Mouse (Mus musculus): ENCODE data around the gene Hdac9.

The Hdac9 gene

GRCm38 (mm10) chr12:34916995-34917394 lies at the start of gene Hdac9:
TSS of gene Hdac9 (minus strand) at chr12:34917095.
- no peak for DNase-seq

GRCm38 (mm10) chr12:34949066-34949706 lies 32.3 kb upstream of the Hdac9 start:
- DNase-seq, result no peak

DNA sequence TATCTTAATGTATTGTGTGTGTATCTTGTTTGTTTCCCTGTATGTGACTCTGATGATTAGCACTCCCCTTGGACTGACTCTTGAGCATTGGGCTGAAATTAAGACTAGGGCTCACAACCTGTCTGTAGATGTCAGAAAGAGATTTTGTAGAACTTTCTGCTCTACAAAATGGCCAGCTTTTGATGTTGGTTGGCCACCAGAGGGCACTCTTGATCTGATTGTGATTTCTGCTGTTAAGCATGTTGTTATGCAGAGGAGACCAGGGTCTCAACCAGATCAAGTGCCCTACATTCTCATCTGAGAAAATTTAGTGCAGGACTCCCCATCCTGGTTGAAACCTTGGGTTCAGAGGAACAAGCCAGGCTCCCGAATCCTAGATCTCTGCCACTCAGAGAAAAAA lies 21.0 kb upstream of the Hdac9 start:
- no peak for DNase-seq

DNA sequence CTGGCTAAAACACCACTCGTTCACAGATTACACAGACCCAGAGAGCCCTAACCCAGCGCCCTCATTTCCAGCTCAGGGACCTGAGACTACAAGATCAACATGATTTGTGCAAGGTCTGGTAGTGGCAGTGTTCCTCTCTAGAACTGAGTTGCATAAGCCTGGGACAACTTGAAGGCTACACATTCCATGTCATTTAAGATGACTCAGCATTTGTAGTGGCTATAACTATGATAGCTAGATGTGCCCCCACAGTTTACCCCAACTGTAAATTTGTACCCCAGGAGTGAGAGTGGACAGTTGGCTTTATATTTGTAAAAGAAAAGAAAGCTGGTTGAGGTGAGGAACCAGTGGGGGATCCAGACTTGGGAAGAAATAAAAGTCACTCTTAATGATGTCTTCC lies 8.9 kb downstream of the Hdac9 start:
- no peak for DNase-seq

DNA sequence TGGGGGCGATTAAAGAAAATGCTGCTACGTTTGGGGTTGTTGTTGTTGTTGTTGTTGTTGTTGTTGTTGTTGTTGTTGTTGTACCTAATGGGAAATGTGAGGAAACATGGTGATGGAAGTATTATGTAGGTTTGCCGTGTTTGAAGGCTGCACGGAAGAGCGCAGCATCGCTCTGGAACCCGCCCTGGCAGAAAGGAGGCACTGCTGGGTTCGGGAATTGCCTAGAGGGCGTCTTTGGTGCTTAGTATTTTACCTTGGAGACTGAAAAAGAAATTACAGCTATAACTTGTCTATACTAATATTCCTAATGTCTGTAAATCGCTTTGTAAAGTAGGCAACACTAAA lies 9.4 kb downstream of the Hdac9 start:
- no peak for DNase-seq

DNA sequence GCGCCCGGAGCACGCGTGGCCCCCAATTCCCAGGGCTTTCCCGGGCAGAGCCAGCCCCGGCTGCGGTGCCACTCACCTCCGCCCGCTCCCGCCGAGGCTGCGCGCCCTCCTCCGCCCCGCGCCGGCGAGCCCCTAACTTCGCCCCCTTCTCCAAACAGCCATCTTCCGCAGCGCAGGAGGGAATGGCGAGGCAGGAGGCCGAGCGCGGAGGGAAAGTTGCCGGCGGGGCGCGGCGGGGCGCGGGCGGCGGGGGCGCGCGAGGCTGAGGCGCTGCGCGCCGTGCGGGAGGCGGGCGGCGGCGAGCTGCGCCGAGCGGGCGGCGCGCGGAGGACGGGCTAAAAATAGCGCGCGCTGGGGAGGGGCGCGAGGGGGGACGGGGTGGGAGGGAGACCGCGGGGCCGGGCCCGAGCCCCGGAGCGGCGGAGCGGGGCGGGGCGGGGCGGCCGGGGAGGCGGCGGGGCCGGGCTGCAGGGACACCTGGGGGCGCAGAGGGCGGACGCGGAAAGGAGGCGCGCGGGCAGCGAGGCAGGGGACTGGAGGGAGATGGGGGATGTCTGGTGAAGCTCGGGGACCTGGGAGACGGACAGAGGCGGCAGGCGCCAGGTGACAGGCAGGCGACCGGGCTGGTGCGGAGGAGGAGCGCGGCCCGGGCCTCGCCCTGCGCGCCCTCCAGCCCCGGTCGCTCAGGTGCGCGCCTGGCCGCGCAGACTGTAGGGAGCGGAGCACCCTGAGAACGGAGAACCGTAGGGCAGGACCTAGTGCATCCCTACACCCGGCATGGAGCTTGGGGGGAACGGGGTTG lies 10.0 kb downstream of the Hdac9 start:
- DNase-seq, result peak; percentile 7

GRCm38 (mm10) chr12:34906376-34906703 lies 10.6 kb downstream of the Hdac9 start:
- DNase-seq, result no peak

GRCm38 (mm10) chr12:34900241-34900640 lies 16.7 kb downstream of the Hdac9 start:
- DNase-seq, result no peak

DNA sequence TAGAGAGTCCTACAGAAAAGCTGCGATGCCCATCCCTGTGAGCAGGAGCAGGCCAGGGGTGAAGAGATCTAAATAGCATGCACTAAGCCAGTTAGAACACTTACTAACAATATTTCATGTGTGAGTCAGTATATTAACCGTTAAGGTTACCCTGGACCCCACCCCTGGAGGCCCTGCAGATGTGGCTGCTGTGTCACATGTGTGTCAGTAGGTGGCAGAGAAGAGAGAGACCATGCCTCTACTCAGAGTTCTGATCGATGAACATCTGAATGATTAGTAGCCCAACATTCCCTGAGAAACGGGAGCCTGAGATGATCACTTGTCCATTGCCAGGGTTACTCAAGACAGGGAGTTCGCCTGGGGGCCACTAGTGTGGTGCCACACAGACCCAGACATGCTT lies 22.0 kb downstream of the Hdac9 start:
- DNase-seq, result no peak

- DNase-seq, result no peak
Measured at GRCm38 (mm10) chr12:34888694-34889093, 28.2 kb downstream of the Hdac9 start.

- no peak for DNase-seq
Measured at GRCm38 (mm10) chr12:34874926-34875325, 42.0 kb downstream of the Hdac9 start.

- no peak for DNase-seq
Measured at GRCm38 (mm10) chr12:34871028-34871427, 45.9 kb downstream of the Hdac9 start.

- DNase-seq, result no peak
Measured at GRCm38 (mm10) chr12:34841196-34841595, 75.7 kb downstream of the Hdac9 start.

DNA sequence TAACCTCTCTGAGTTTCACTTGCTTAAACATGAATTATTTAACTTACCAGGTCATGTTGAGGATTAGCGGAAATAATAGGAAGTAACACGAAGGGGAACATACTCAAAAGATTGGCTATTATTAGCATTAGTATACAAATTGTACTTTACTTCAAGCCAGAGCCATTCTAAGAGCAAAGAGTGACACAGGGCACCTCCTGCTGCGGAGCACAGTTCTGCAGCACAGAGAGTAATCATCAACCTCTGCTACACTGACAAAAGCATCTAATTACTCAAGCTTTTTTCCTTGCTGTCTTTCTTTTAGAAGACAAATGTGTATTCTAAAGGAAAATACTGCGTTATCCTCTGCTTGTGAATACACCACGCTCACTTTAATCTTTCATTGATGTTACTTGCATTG lies 79.6 kb downstream of the Hdac9 start:
- no peak for DNase-seq

DNA sequence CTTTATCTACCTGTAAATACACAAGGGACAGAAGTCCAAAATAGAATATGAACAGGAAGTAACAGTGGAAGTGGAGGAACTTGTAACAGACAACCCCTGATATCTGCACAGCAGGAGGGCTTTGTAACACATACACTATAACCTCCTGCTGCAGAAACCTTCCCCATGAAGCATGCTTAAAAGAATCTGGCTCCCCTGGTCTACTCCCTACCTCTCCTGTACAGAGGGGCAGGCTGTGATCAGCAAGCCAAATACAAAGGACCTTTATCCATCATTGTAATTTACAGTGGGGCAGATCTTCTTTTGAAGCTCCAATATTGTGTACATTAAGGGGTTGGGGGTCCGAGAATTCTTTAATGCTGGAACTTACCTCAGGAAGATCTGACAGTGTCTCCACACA lies 80.0 kb downstream of the Hdac9 start:
- no peak for DNase-seq

GRCm38 (mm10) chr12:34836085-34836484 lies 80.8 kb downstream of the Hdac9 start:
- no peak for DNase-seq

GRCm38 (mm10) chr12:34835493-34835892 lies 81.4 kb downstream of the Hdac9 start:
- no peak for DNase-seq

DNA sequence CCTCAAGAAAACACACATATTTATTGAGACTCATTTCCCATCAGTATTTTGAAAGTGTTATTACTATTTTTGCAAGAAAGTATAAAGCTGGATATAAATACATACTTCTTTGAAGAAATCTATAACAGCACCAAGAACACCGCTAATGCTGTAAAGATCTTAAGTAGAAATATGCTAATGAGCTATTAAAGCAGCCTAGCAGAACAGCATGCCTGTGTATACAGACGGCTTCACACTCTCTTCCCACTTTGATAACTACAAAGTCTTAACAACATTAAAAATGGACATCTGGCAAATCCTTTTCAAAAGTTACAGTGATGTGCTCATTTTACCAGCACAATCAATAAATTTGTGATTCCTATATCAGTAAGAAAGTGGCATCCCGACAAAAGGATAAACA lies 88.2 kb downstream of the Hdac9 start:
- no peak for DNase-seq

DNA sequence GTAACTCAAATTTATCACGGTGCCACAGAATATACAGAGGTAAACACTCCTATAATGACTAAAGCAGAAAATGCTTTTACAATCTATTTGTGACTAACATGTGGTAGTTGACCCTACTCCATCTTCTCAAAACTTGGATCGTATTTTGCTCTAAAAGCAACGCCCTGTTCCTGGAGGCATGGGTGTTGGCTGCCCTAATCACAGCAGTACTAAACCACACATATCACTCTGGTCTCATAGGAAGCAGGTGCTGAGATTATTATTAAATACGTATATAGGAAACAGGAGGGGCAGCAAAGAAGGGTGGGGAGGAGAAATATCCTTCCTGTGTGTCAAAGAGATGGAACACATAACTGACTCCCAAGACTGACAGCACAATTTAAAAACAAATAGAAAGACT lies 90.0 kb downstream of the Hdac9 start:
- DNase-seq, result peak; percentile 2

DNA sequence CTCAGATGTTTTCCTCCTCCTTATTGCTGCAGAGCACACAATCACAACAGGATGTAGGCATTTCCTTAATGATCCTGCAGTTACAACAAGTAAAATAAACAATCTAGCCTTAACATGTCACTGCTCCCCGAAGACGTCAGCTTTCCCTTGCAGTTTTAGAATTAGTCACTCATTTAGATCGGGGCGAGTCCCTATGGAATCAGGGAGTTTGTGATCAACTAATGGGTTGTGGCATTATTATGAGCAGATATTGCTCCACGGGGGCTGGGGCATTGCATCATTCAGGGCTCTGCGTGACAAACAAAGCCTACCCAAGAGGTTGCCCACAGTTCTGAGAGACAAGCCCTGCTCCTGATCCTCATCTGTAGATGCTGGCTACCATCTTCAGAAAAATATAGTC lies 96.7 kb downstream of the Hdac9 start:
- DNase-seq, result peak; percentile 3

GRCm38 (mm10) chr12:34811673-34812613 lies 105.0 kb downstream of the Hdac9 start:
- DNase-seq, result no peak

- DNase-seq, result no peak
Measured at GRCm38 (mm10) chr12:34810221-34810620, 106.7 kb downstream of the Hdac9 start.

GRCm38 (mm10) chr12:34808180-34808579 lies 108.7 kb downstream of the Hdac9 start:
- no peak for DNase-seq

GRCm38 (mm10) chr12:34806528-34806927 lies 110.4 kb downstream of the Hdac9 start:
- DNase-seq, result no peak
